Mouse (Mus musculus) forebrain, embryonic 16.5 days (tissue): ENCODE measurements at regions not wholly inside any gene's neighbourhood (a gene's known extent, or its start where the extent isn't known, plus 50 kb on each side); places are given as distances from the start of the nearest gene placed in this dataset.
A peak's percentile ranks its signal among the peaks of the same experiment; 100 is the strongest.

Experiments
- ATAC-seq: fragments of 200-750 bp; cut with Nextera tagmentation; 2 replicates; pipeline ENCODE4 v1.8.0; 2017; ENCODE audit warnings: mild to moderate bottlenecking, moderate library complexity
- H3K27ac ChIP-seq: fragments of 300-500 bp; sonication (generic); 2 replicates; pipeline ENCODE4 v1.5.1; 2014; ENCODE audit warnings: low read length, control low read depth
- H3K27me3 ChIP-seq: fragments of 300-500 bp; sonication (generic); replicated peaks from 2 replicates; pipeline ENCODE4 v1.6.1; 2014; ENCODE audit warnings: low read length; ENCODE audit not compliant: control insufficient read depth, insufficient read depth
- H3K36me3 ChIP-seq: fragments of 300-500 bp; sonication (generic); 2 replicates; pipeline ENCODE4 v1.6.1; 2014; ENCODE audit not compliant: control insufficient read depth, insufficient read depth
- H3K4me1 ChIP-seq: fragments of 300-500 bp; sonication (generic); replicated peaks from 2 replicates; pipeline ENCODE4 v1.6.1; 2014; ENCODE audit warnings: low read length; ENCODE audit not compliant: control insufficient read depth, insufficient read depth
- H3K4me2 ChIP-seq: fragments of 300-500 bp; sonication (generic); 2 replicates; pipeline ENCODE4 v1.6.1; 2014; ENCODE audit warnings: mild to moderate bottlenecking, low read length, control low read depth
- H3K4me3 ChIP-seq: fragments of 300-500 bp; sonication (generic); replicated peaks from 2 replicates; pipeline ENCODE4 v1.5.1; 2014; ENCODE audit warnings: mild to moderate bottlenecking, low read length, control low read depth
- H3K9ac ChIP-seq: fragments of 300-500 bp; sonication (generic); replicated peaks from 2 replicates; pipeline ENCODE4 v1.6.1; 2014; ENCODE audit warnings: low read depth, low read length, control low read depth
- H3K9me3 ChIP-seq: fragments of 300-500 bp; sonication (generic); 2 replicates; pipeline ENCODE4 v1.6.1; 2016; ENCODE audit warnings: low read length; ENCODE audit not compliant: control insufficient read depth
- WGBS: fragments of 180-500 bp; shearing (Covaris S2); extraction: QIAGEN DNeasy Blood & Tissue Kit; methylation state at CpG from one replicate; pipeline ENCODE4 v1.1.7; 2014; 5-methylcytosine and 5-hydroxymethylcytosine counted together

DNA sequence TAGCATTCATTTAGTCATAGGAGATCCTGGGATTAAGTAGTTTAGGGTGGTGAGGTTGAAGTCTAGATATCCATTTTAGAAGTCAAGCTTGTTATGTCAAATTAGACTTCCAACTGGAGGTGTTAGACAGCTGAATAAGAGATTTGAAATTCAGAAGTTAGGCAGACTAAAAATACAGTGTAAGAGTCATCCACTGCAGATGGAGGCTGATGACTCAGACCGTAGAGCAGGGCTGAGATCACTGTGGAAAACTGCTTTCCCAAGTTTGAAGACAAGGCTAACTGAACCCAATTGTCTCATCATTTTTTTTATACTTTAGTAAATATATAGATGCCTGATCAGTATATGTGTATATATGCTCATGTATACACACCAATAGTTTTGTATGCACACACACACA is 738.8 kb upstream of the Nrsn1 start:
- Histone ChIP-seq H3K4me2 (no peak overlapping the region), H3K4me1 (no peaks in the 10 kb centered on the region), H3K27ac (no peak overlapping the region), H3K27me3 (no peaks in the 10 kb centered on the region), H3K4me3 (no peak overlapping the region), H3K9me3 (no peaks in the 10 kb centered on the region), H3K9ac (no peak overlapping the region), H3K36me3 (no peaks in the 10 kb centered on the region)
- 77% methylated on average over 1 of the region's 1 CpGs for WGBS
- no peak for ATAC-seq

DNA sequence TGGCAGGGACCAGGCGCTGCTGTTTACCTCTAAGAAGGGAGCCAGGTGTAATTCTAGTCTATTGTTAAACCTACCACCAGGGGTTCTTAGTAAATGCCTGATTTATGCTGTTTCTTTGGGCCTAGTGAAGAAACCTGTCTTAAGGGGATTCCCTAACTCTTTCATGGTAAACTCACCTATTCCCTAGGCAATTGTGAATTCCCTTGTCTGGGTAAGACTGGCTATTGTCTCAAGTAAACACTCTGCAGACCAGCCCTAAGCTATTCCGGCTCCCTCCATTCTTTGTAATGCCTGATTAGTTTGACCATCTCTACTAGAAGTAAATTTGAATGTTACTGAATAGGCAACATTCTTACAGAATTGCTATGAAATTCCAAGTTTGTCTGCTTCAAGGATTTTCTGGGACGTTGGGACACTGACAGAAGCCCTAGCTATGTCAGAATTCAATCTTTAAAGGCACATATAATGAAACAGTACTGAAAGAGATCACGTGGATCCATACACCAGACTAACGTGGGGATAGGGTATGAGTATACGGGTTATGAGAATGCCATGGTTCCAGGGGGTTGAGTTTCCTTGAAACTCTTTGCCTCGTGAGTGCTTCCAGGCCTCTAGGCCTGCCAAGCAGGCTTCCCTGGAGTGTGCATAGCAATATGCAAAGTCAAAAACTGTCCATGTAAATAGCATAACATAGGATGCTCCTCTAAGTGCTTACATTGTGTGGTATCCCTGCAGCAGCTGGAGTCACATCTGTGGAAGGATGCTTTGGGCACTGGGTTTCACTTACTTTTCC is 734.7 kb upstream of the Nrsn1 start:
- no peaks in the 10 kb centered on the region for H3K36me3 ChIP-seq
- ATAC-seq, result no peak
- no peak overlapping the region for H3K4me3 ChIP-seq
- H3K9me3 ChIP-seq, result no peaks in the 10 kb centered on the region
- no peaks in the 10 kb centered on the region for H3K4me1 ChIP-seq
- no peak overlapping the region for H3K4me2 ChIP-seq
- no peaks in the 10 kb centered on the region for H3K27me3 ChIP-seq
- no peak overlapping the region for H3K9ac ChIP-seq
- WGBS, result 82% methylated on average over 7 of the region's 7 CpGs
- no peak overlapping the region for H3K27ac ChIP-seq

DNA sequence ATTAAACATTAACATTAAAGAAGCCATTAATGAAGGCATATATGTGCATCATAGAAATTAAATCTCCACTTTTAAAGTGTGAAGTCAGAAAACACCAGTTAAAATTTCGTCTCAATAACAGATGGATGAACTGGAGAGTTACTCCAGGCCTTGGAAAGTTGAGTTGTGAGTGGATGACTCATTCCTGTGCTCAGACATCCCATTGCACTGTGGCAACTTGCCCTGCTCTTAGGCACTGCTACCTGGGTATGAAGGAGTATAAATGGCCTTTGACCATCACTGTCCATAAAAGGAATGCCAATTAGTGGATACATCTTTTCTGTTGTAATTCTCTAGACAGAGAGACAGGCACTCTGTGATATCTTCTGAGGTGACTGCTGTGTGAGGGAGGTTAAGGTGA is 723.2 kb upstream of the Nrsn1 start:
- no peak overlapping the region for H3K4me3 ChIP-seq
- H3K4me2 ChIP-seq, result no peak overlapping the region
- no peak overlapping the region for H3K9ac ChIP-seq
- WGBS, result 63% methylated on average over 1 of the region's 1 CpGs
- H3K36me3 ChIP-seq, result no peaks in the 10 kb centered on the region
- no peaks in the 10 kb centered on the region for H3K4me1 ChIP-seq
- no peak overlapping the region for H3K27ac ChIP-seq
- H3K27me3 ChIP-seq, result no peaks in the 10 kb centered on the region
- H3K9me3 ChIP-seq, result no peaks in the 10 kb centered on the region
- no peak for ATAC-seq

DNA sequence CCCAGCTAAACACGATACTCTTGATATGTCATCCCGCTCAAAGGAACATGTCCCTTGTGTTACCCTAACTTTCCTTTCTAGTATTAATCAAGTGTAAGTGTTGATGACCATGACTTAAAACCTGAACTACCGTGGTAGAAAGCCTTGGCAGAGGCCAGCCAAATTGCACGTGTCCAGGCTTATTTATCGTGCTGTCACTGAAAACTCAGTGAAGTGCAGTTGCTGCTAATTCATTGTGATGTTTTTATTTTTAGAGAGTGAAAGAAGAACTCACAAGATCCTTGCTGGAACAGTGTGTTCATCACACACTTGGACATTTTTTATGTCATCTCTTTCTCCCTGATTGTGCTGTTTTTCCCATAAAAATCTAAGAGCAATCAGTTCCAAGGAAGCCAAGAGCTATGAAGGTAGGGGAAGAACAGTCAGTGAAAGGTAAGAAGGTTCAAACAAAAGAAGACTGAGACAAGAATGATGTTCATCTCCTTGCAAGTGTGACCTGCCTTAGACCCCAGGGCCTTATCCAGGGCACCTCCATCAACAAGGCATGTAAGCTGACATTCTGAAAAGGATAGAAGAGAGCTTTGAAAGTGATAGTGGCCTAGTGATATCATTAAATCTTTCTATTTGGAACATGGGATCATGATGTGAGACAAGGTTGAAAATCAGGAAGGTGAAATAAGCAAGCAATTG is 718.9 kb upstream of the Nrsn1 start:
- no peaks in the 10 kb centered on the region for H3K9me3 ChIP-seq
- 91% methylated on average over 5 of the region's 5 CpGs for WGBS
- H3K4me1 ChIP-seq, result no peaks in the 10 kb centered on the region
- no peaks in the 10 kb centered on the region for H3K27me3 ChIP-seq
- H3K4me3 ChIP-seq, result no peak overlapping the region
- no peak overlapping the region for H3K4me2 ChIP-seq
- ATAC-seq, result no peak
- no peak overlapping the region for H3K27ac ChIP-seq
- H3K36me3 ChIP-seq, result no peaks in the 10 kb centered on the region
- no peak overlapping the region for H3K9ac ChIP-seq

DNA sequence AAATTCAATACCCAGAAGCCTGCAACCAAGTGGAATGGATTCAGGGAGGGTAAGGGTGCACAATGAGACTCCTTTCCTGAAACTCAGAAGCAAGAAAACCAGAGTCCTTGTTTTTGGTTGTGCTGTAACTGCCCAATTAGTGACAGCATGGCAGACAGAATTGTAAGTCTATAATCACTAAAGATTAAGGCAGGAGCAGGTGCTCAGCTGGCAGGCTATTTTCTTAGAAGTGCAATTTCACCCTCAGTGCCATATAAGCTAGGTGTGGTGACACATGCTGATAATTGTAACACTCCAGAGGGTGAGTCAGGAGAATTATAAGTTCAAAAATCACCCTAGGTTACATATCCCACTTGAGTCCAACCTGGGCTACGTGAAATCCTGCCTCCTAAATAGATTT is 714.2 kb upstream of the Nrsn1 start:
- 46% methylated on average over 1 of the region's 1 CpGs for WGBS
- Histone ChIP-seq H3K27ac (no peak overlapping the region), H3K4me2 (no peak overlapping the region), H3K27me3 (no peaks in the 10 kb centered on the region), H3K36me3 (no peaks in the 10 kb centered on the region), H3K9me3 (no peaks in the 10 kb centered on the region), H3K4me3 (no peak overlapping the region), H3K4me1 (no peaks in the 10 kb centered on the region), H3K9ac (no peak overlapping the region)
- ATAC-seq, result peak; percentile 62

DNA sequence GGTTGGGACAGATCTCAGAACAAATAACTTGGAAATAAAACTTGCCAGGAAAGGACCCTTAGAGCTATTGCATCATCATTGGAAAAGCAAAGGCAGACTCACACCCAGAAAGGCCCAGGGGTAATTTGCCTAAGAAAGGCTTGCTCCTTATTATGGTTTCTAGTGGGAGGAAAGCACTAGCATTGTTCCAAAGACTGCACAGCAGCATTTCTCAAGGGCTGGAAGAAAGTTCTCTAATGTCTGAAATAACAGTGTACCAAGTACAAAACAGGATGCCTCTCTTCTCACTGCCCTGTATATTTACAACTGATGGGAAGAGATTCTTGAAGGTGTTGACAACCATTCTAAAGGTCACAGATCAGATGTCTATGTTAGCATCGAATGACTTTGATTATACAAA is 713.4 kb upstream of the Nrsn1 start:
- peak; percentile 37; the same call in 1 of the 2 replicates for ATAC-seq
- H3K9ac ChIP-seq, result no peak overlapping the region
- H3K27me3 ChIP-seq, result no peaks in the 10 kb centered on the region
- 78% methylated on average over 1 of the region's 1 CpGs for WGBS
- H3K36me3 ChIP-seq, result no peaks in the 10 kb centered on the region
- no peaks in the 10 kb centered on the region for H3K4me1 ChIP-seq
- H3K4me3 ChIP-seq, result no peak overlapping the region
- no peak overlapping the region for H3K27ac ChIP-seq
- H3K9me3 ChIP-seq, result no peaks in the 10 kb centered on the region
- no peak overlapping the region for H3K4me2 ChIP-seq

DNA sequence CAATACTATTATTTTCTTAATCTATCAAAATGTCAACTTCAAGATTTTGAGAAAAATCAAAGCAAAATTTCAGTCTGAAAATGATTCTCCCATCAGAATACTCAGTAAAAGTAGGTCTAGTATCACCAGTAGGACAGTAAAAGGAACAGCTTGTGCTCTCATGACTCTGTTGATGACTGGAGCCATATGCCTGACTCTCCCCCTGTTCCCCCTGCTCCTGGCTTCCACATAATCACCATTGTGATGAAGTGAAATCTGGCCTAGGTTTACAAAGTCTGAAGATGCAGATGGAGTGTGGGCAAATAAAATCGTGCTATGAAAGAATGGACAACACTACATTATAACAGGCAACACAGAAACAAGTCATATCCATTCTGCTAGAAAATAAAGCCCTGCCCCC is 708.3 kb upstream of the Nrsn1 start:
- H3K27ac ChIP-seq, result no peak overlapping the region

DNA sequence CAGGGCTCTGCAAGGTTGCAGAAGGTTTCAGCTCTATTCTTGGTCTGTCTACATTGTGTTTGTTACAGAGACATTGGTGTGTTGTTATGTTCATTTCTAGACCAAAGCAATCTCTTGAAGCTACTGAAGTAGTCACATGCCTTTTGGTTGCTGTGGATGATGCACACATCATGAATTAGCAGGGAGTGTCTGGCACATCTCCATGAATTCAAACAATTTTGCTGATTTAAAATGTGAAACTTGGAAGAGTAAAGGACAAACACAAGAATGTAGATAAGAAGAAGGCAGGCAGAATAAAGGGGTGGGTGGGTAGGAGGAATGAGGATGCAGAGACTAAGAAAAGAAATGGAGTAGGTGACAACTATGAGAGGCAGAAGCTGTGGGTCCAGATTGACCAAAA is 688.3 kb upstream of the Nrsn1 start:
- H3K4me2 ChIP-seq, result no peak overlapping the region
- peaks cover 6% of the 10 kb centered on the region; the same call in 1 of the 2 replicates for H3K4me1 ChIP-seq
- no peaks in the 10 kb centered on the region for H3K36me3 ChIP-seq
- no peaks in the 10 kb centered on the region for H3K27me3 ChIP-seq
- no peaks in the 10 kb centered on the region for H3K9me3 ChIP-seq
- no peak overlapping the region for H3K9ac ChIP-seq
- H3K4me3 ChIP-seq, result no peak overlapping the region
- peak overlapping the region; percentile 70 for H3K27ac ChIP-seq
- ATAC-seq, result no peak

More for the DNA sequence above, 708.3 kb upstream of the Nrsn1 start:
- no peaks in the 10 kb centered on the region for H3K9me3 ChIP-seq
- H3K4me1 ChIP-seq, result no peaks in the 10 kb centered on the region
- no peak overlapping the region for H3K9ac ChIP-seq
- peak; percentile 91 for ATAC-seq
- H3K4me3 ChIP-seq, result no peak overlapping the region
- 30% methylated on average over 1 of the region's 1 CpGs for WGBS
- no peak overlapping the region for H3K4me2 ChIP-seq
- no peaks in the 10 kb centered on the region for H3K27me3 ChIP-seq
- no peaks in the 10 kb centered on the region for H3K36me3 ChIP-seq

DNA sequence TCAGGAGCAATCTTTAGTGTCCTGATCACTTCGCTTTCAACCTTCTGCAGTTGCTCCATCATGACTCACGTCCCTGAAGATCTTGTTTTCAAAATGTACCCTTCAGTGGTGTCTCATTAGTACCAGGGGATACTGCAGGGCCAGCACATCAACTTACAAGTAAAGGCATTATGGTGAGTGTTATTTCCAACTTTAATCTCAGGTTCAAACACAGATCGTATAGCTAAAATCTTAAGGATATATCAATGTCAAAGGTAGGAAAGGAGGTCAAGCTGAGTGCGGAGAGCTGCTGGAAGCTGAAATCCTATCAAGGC is 687.8 kb upstream of the Nrsn1 start:
- Histone ChIP-seq H3K9me3 (no peaks in the 10 kb centered on the region), H3K4me3 (no peak overlapping the region), H3K27ac (peak overlapping the region; percentile 70), H3K4me1 (peaks cover 6% of the 10 kb centered on the region; the same call in 1 of the 2 replicates), H3K4me2 (no peak overlapping the region), H3K36me3 (no peaks in the 10 kb centered on the region), H3K27me3 (no peaks in the 10 kb centered on the region), H3K9ac (no peak overlapping the region)
- ATAC-seq, result no peak
- WGBS, result 63% methylated on average over 4 of the region's 4 CpGs
